8 mouse cellular contexts compared by ENCODE assay signal in genomic region chr9:53340328-53340916, GRCm38 (mm10). TPM values are rescaled to one million over a fixed set of nuclear protein-coding genes. Genes with fewer than 3 reads are reported as not detected.
DNase-seq lines count a peak whose midpoint lies in the region; ATAC-seq lines count a peak whose summit lies in the region.

No protein-coding gene starts in this region.

- WGBS in forebrain, embryonic 13.5 days: 52% methylated on average over 17 of the region's 17 CpGs
- WGBS in limb, embryonic 11.5 days: 26% methylated on average over 17 of the region's 17 CpGs
- WGBS in neural tube, embryonic 12.5 days: 45% methylated on average over 17 of the region's 17 CpGs

- ATAC-seq in forebrain, embryonic 13.5 days: no peak
- no peak for ATAC-seq in limb, embryonic 11.5 days (ENCODE audit: insufficient number of reproducible peaks, low FRiP score, low TSS enrichment, low read depth)
- ATAC-seq in neural tube, embryonic 12.5 days (ENCODE audit: low FRiP score, low read depth): no peak

- peak; percentile 27 to 34 for DNase-seq in kidney, adult 8-10 months
- DNase-seq in kidney, postnatal 10 days: no peak
- peak; percentile 32 for DNase-seq in limb, embryonic 11.5 days (ENCODE audit: low spot score)
- DNase-seq in urinary bladder, adult 18-20 months (ENCODE audit: low spot score in 2 of 2): no peak
- no peak for DNase-seq in thymus, postnatal 14 days
- no peak for DNase-seq in c-Kit-positive CD71-positive TER-119-positive erythroid progenitor cells, embryonic 14.5 days (ENCODE audit: low spot score)

- H3K27me3 ChIP-seq in forebrain, embryonic 13.5 days: peaks cover 9% of the 10 kb centered on the region
- no peaks in the 10 kb centered on the region for H3K27me3 ChIP-seq in limb, embryonic 11.5 days (ENCODE audit: control insufficient read depth, insufficient read depth, low read length)
- H3K27me3 ChIP-seq in neural tube, embryonic 12.5 days (replicated peaks): no peaks in the 10 kb centered on the region; the same call in 1 of the 2 replicates

- peak overlapping the region; percentile 71 for H3K4me2 ChIP-seq in forebrain, embryonic 13.5 days
- H3K4me2 ChIP-seq in limb, embryonic 11.5 days (ENCODE audit: low read depth, severe bottlenecking): peak overlapping the region; percentile 60
- peak overlapping the region; percentile 67 for H3K4me2 ChIP-seq in neural tube, embryonic 12.5 days (replicated peaks)

- H3K4me3 ChIP-seq in forebrain, embryonic 13.5 days: peak overlapping the region; percentile 39
- H3K4me3 ChIP-seq in limb, embryonic 11.5 days (ENCODE audit: low read depth, low read length): peak overlapping the region; percentile 33; the same call in 1 of the 2 replicates
- H3K4me3 ChIP-seq in neural tube, embryonic 12.5 days: peak overlapping the region; percentile 31

- H3K27ac ChIP-seq in forebrain, embryonic 13.5 days: no peak overlapping the region
- no peak overlapping the region for H3K27ac ChIP-seq in limb, embryonic 11.5 days (replicated peaks; ENCODE audit: low read depth, low read length)
- H3K27ac ChIP-seq in neural tube, embryonic 12.5 days: no peak overlapping the region

- H3K9me3 ChIP-seq in forebrain, embryonic 13.5 days (replicated peaks): no peaks in the 10 kb centered on the region
- no peaks in the 10 kb centered on the region for H3K9me3 ChIP-seq in limb, embryonic 11.5 days (ENCODE audit: control insufficient read depth, low read length)
- no peaks in the 10 kb centered on the region for H3K9me3 ChIP-seq in neural tube, embryonic 12.5 days

- peak overlapping the region; percentile 46; the same call in 1 of the 2 replicates for H3K9ac ChIP-seq in forebrain, embryonic 13.5 days
- peak overlapping the region; percentile 3; the same call in 1 of the 2 replicates for H3K9ac ChIP-seq in limb, embryonic 11.5 days (ENCODE audit: low read length)
- H3K9ac ChIP-seq in neural tube, embryonic 12.5 days: no peak overlapping the region

- H3K36me3 ChIP-seq in forebrain, embryonic 13.5 days (ENCODE audit: poor library complexity, severe bottlenecking): no peaks in the 10 kb centered on the region
- no peaks in the 10 kb centered on the region for H3K36me3 ChIP-seq in limb, embryonic 11.5 days (ENCODE audit: control insufficient read depth, insufficient read depth, low read length)
- no peaks in the 10 kb centered on the region for H3K36me3 ChIP-seq in neural tube, embryonic 12.5 days

- H3K4me1 ChIP-seq in forebrain, embryonic 13.5 days: peaks cover 8% of the 10 kb centered on the region; the same call in 1 of the 2 replicates
- H3K4me1 ChIP-seq in limb, embryonic 11.5 days (ENCODE audit: control insufficient read depth, insufficient read depth, low read length): peaks cover 4% of the 10 kb centered on the region
- H3K4me1 ChIP-seq in neural tube, embryonic 12.5 days: peaks cover 6% of the 10 kb centered on the region; the same call in 1 of the 2 replicates

RNA-seq across cellular contexts. Expression of gene Exph5, which starts 39.0 kb away (rescaled TPM):
- 0.10 TPM in 1 of 2 replicates, not detected in the other for polyA plus RNA-seq in forebrain, embryonic 13.5 days (2015; fragmentation: Nextera tagmentation; extraction: Ambion mirVana)
- polyA plus RNA-seq in limb, embryonic 11.5 days (2014; fragmentation: Nextera tagmentation; extraction: Ambion mirVana): 1.1 and 1.2 TPM in 2 replicates
- 0.19 and 0.38 TPM in 2 replicates for polyA plus RNA-seq in neural tube, embryonic 12.5 days (2016; fragmentation: Nextera tagmentation; extraction: Ambion mirVana)

RNA-seq across cellular contexts. Expression of gene Kdelc2, which starts 43.4 kb away (rescaled TPM):
- polyA plus RNA-seq in forebrain, embryonic 13.5 days (2015; fragmentation: Nextera tagmentation; extraction: Ambion mirVana): 4.3 and 4.9 TPM in 2 replicates
- 9.0 and 11.7 TPM in 2 replicates for polyA plus RNA-seq in limb, embryonic 11.5 days (2014; fragmentation: Nextera tagmentation; extraction: Ambion mirVana)
- polyA plus RNA-seq in neural tube, embryonic 12.5 days (2016; fragmentation: Nextera tagmentation; extraction: Ambion mirVana): 8.2 and 8.7 TPM in 2 replicates

Comparison
In these comparisons a context has a peak if more than half of its experiments do, and no peak if none do; other contexts are left out.
1. DNase-seq: peak in kidney, adult 8-10 months (2 of 2) and limb, embryonic 11.5 days (single experiment); none in kidney, postnatal 10 days (single experiment), urinary bladder, adult 18-20 months (0 of 2), thymus, postnatal 14 days (single experiment) and c-Kit-positive CD71-positive TER-119-positive erythroid progenitor cells, embryonic 14.5 days (single experiment).
2. Peak in every context shown above with its lines, with median percentiles within 50 percentile points of each other: H3K4me2 ChIP-seq and H3K4me3 ChIP-seq.